Mouse (Mus musculus) telencephalon, adult 2 months (tissue): ENCODE measurements around the gene B430218F22Rik.
A peak's percentile ranks its signal among the peaks of the same experiment; 100 is the strongest.
"Not testable (repeated sequence)": the region's sequence is repeated elsewhere in the genome, so short reads cannot be mapped to it uniquely, and the experiment has no call there.

ENCODE experiments used
- DNase-seq: peaks from one replicate; pipeline ENCODE4 v3.0.0-alpha.2; 2011; ENCODE audit warnings: low read depth, low spot score

B430218F22Rik gene

DNA sequence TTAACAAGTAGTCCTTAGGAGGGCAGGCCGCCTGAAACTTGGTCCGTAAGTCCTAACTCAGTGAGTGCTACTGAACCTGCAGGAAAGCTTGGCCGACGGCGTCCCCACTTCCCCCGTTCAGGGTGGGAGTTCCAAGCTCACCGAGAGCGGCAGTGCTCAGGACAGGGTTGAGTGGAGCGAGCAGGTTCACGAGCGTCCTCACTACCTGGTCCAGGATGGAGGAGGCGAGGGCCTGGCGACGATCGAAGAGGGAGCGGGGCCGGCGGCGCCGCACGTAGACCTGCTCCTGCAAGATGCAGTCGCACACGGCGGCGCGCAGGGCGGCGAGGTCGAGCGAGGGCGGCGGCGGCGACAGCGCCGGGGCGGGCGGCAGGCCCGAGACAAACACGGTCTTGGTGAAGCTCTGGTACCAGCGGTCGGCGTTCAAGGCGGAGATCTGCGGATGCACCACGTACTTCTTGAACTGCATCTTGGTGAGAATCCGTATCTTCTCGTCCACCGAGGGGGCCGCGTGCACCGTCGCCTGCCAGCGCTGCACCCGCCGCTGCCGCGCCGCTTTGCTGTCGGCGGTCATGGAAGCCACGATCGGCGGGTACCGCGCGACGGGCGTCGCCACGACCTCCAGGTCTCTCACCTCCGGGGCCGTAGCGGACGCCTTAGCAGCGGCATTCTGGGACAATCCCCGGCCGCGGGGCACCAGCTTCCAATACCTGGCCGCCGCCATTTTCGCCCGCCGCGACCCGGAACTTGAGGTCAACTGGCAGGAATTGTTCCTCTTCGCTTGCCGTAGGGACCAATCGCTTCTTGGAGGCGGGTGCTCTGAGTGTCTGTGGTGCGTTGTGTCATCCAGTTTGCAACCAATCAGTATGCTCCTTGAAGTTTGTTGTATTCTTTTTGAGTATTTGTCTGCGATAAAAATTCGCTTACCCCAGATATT is at the start of gene B430218F22Rik, which contains the start of gene Mrps30:
Gene B430218F22Rik, plus strand, starts transcription at position 120 of the 937 bp plus-strand sequence.
Gene Mrps30, minus strand, starts transcription at position 742 of the 937 bp plus-strand sequence.
- peak; percentile 97 for DNase-seq

DNA sequence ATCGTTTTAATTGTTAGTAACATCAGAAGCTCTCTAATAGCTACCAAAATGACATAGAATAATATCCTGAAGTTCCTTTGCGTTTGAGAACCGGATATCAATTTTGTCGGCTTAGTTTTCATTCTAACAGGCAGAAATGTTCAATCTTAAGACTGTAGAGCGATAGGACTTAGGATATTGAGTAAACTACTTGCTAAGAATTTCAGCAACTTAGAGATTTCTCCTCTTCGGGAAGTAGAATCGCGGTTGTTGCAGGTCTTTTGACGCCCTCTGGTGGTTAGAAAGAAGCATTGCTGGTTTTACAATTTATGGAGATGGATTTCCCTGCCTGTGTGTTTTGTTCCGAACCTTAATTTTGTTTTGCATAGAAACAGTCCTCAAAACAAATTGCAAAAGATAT is 36.2 kb upstream of the B430218F22Rik start:
- DNase-seq: no peak

DNA sequence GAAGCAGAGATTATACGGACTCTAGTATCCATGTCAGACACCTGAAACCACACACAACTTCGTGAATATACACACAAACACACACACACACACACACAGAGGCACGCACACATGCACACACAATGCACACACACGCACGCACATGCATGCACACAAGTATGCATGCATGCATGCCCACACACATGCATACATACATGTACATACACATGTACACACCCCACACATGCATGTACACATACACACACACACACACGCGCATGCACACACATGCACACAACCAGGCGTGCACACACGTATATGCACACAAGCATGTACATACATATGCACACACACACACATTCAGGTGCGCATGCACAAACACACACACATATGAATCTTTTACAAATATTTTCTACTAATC is 35.6 kb upstream of the B430218F22Rik start:
- DNase-seq: no peak

DNA sequence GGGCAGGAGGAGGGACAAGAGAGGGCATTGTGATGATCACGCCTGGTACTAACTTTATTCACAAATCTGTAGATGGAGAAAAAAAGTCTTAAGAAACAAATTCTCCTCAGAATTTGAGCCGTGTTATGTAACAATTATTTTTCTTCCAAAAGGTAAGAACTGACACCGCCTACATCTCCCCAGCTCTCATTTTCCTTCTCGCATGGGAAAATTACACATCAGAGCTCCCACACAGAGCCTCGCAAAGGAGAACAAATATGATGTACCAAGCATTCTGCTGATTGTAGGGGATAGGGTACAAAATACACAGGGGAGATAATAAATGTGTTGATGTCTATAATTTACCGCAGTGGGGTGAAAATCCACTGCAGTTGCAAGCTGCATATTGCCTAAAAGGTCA is 23.1 kb upstream of the B430218F22Rik start:
- peak; percentile 85 for DNase-seq

DNA sequence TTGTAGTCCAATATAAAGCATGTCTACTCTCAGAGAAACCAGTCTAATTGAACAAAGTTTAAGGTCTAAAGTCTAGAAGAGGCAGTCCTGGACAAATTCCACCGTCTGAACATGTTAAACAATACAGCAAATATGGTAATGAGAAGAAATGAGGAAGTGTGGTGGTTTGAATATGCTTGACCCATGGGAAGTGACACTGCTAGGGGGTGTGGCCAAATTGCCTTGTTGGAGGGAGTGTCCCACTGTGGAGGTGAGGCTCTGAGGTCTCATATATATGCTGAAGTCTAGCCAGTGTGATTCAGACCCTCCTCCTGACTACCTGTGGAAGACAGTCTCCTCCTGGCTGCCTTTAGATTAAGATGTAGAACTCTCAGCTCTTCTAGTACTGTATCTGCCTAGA is 20.7 kb upstream of the B430218F22Rik start:
- DNase-seq: no peak

DNA sequence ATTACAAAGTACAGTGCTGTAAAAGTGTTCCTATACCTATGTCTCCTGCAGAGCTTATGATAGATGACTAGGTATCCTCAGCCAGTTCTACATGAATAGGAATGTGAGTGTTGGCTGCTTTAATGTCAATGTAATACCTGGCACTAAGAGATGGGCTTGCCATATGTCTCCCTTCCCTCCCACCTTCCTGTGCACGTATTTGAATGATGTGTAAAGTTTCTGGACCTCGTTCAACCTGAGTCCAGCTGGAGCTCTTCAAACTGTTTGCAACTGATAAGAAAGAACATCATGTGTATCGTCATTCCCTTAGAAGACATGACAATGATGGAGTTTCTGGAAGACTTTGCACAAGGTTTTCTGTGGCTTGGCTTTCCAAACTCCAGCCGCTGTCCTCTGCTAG is 13.6 kb upstream of the B430218F22Rik start:
- peak; percentile 41 for DNase-seq

DNA sequence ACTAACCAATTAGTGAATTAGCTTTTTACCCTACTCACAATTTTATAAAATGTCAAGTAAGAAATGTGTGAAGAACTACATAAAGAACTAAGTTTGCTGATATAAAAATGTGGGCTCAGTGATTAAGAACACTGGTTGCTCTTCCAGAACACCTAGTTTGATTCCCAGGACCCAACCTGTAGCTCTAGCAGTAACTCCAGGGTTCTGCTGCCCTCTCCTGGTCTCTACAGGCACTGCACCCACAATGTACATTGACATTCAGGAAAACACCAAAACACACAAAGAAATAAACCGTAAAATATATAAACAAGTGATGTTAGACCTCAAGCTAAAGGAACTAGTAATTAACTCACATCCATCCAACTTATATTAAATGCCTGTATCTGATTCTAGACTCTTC is 7.3 kb upstream of the B430218F22Rik start:
- DNase-seq: no peak

DNA sequence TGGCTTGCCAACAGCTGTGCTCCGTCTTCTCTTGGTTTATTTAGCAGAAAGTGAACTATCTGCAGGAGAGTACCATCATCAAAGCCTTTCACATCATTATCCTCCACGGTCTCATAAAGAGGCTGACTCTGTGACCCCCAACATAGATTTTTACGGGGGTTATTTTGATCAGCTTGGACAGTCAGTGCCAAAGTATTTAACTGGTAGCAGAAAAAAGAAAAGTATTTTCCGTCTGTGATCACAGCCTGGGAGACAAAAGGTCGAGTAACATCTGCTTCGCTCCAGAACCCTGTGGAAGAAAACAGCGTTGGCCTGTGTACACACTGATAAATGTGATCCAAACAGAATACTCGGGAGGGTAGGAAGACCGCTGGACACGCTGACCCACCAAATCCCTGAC is 6.0 kb upstream of the B430218F22Rik start:
- no peak for DNase-seq

DNA sequence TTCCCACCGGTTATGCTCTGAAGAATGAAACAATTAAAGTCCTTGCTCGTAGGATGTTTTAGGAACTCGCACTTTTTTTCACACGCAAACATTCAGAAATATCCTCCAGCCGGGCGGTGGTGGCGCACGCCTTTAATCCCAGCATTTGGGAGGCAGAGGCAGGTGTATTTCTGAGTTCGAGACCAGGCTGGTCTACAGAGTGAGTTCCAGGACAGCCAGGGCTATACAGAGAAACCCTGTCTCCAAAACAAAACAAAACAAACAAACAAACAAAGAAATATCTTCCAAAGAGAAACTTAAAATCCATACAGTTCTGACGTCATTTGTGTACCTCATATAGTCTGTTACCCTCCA is 995 bp downstream of the B430218F22Rik start:
- not testable (repeated sequence) for DNase-seq

DNA sequence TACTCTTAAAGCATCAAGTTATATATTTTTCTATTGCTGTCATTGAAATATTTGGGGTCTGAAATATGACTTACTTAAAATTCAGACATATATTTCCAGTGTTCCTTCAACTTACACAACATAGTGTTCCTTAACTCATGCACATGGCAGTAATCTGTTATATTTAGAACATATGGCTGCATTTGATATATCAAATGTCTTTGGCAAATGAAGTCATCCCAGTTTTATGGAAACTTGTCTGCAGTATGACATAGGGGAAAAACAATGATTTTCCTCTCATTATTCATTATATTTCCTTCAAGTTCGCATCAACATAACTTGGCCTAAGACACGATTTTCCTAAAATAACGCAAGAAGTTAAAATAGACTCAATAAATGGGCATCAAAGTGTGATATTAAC is 9.4 kb downstream of the B430218F22Rik start:
- DNase-seq: no peak

DNA sequence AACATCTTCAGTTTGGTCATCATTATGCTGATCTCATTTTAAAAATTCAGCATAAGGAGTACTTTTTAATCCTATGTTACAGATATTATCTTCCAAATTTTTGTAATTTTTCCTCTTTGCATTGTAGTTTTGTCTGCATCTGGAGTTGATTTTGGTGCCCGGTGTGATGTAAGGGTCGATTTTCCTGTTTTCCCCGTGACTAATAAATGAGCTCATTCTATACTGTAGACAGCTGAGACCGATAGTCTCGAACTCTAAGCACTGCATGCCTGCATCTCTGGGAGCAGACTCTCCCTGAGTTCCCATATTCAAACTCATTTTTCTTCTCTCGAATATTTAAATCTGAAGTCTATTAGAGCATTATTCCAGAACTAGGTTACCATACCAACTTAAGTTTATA is 13.9 kb downstream of the B430218F22Rik start:
- DNase-seq: no peak

DNA sequence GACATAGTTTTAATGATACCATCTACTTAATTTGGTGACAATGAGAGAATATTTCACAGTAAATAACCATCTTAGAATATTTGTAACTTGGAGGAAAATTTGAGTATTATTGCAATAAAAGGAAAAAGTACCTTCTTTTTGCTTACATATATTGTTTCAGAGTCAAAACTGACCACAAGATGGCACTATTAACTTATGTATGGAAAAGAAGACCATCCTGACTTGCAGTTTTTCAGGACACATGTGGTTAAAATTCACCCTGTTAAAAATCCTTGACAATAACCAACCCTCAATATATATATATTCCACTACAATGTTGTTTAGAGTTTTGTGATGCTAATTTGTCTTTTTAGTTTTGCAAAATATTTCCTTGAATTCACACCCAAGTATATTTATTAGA is 17.1 kb downstream of the B430218F22Rik start:
- peak; percentile 59 for DNase-seq

DNA sequence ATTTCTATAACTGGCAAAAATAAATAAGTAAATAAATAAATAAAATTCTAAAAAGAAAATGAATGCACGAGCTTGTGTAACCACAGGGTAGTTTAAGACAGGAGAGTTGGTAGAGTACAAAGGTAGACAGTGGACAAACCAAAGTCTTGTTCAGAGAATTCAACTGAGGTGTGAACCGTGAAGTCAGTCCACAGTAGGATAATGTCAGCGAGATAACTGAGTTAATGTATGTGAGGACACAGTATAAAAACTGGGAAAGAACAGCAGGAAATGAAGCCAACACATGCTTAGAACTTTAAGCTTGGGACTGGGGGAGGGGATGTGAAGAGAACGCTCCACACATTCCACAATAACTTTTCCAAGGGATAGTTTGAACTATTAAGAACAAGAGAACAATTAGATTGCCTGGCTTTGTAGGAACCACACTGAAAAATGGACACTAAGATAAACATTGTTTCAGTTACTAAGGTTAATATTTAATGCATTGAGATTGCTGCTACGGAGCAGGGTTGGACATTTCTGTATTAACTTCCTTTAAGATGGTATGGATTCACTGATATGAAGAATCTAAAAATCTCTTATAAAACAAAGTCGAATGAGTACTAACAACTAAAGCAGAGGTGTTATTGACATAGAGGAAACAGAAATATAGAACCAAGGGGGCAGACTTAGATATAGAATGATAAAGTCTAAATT is 25.0 kb downstream of the B430218F22Rik start:
- no peak for DNase-seq

DNA sequence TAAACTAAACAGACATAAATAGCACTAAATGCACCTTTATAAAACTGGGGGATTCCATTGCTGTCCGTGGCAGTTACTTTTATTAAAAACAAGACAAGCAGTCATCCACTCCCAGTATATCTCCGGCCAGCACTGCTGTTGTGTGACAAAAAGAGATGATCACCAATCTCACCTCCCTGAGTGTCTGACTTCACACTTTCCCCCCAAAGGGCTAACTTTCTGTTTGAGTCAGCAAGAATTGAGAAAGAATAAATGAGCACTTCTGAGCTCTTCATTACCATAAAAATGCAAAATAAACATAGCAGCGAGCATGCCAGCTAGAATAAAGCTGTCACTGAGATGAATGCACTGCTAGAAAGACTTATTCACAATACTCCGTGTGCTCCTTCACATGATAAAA is 31.7 kb downstream of the B430218F22Rik start:
- no peak for DNase-seq

DNA sequence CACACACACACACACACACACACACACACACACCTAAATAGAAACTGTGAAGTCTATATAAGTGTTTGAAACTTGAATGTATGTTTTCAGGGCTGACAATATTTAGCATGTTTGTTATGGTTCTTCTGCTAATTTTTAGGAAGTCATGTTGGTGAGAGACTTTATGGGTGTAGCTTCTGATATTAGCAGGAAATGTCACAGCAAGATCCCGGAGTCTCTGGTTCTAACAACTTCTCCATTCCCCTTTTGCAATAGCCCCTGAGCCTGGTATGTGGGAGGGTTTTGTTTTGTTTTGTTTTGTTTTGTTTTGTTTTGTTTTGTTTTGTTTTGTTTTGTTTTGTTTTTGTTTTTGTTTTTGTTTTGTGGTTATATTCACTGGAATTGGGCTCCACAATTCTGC is 34.0 kb downstream of the B430218F22Rik start:
- DNase-seq: no peak

DNA sequence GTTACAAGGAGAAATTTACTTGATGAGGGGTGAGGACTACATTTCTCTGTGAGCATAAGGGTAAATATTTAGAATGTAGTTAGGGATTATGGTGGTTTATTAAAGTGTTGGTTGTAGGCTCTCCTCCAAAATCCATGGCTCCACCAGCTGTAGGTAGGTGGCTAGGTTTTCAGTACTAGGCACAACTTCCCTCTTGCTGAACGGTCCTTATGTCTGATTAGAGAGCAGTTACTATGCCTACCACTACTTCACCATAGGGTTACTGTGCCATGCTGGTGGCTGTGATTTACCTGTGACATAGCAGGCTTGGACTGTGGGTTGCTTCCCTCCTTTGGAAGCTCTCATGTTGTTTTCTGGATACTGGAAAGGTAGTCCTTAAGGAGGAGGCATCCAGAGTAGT is 34.4 kb downstream of the B430218F22Rik start:
- no peak for DNase-seq
